Mouse (Mus musculus) stomach, embryonic 14.5 days (tissue): ENCODE data around the gene Eif1b. TPM values are rescaled to one million over a fixed set of nuclear protein-coding genes. Genes with fewer than 3 reads are reported as not detected.

Source experiments
- polyA plus RNA-seq: library from polyadenylated mRNA; unstranded; fragments of >200 nt; fragmentation: Nextera tagmentation; extraction: Ambion mirVana; gene quantifications from 2 replicates; pipeline ENCODE4 v1.2.1, GENCODE M21; 2014

The Eif1b gene
- polyA plus RNA-seq, 1 experiment from 2014 or later, result 187 TPM

Other genes with a start within 250 kb of the Eif1b start
- 0.30 and 0.78 TPM in 2 replicates for gene Myrip, start 190.7 kb upstream of the Eif1b start, polyA plus RNA-seq
- gene Entpd3, start 47.6 kb downstream of the Eif1b start, polyA plus RNA-seq, result 6.3 and 7.7 TPM in 2 replicates
- 1,122 and 1,132 TPM in 2 replicates for gene Rpl14, start 79.2 kb downstream of the Eif1b start, polyA plus RNA-seq